Mouse (Mus musculus) Patski (cell line): ENCODE measurements around the gene Hsf2bp. TPM values are rescaled to one million over a fixed set of nuclear protein-coding genes. Genes with fewer than 3 reads are reported as not detected.
A peak's percentile ranks its signal among the peaks of the same experiment; 100 is the strongest.

Experiments used
- ATAC-seq: fragments of 100-300 bp; one replicate; pipeline ENCODE4 v1.8.0; 2021
- CTCF ChIA-PET: fragments of 350-600 bp; sonication (Branson Sonifier 250); formaldehyde crosslinking; loops from one replicate; lab custom pipeline; 2022; ENCODE audit warnings: inconsistent platforms; lab: Charles Lee
- POLR2A ChIA-PET: fragments of 350-600 bp; sonication (Branson Sonifier 250); formaldehyde crosslinking; loops from one replicate; lab custom pipeline; 2022; ENCODE audit warnings: antibody characterized with exemption, inconsistent platforms; lab: Charles Lee
- DNase-seq: peaks from one replicate; pipeline ENCODE4 v3.0.0-alpha.2; 2011; ENCODE audit warnings: low read depth, low spot score
- H3K27me3 ChIP-seq: fragments of 371-371 bp; one replicate; pipeline ENCODE4 v1.5.1; 2021
- CTCF ChIP-seq: fragments of 100-300 bp; IDR thresholded peaks from one replicate; pipeline ENCODE4 v1.5.1; 2021
- in situ Hi-C: fragments of 300-500 bp; cut with MboI; formaldehyde crosslinking; loops from 3 replicates; pipeline ENCODE4 v1.11.1; 2018; ENCODE audit warnings: low pct_unique_long_range_greater_than_20kb, mixed read lengths
- polyA plus RNA-seq: library from polyadenylated mRNA; unstranded; gene quantifications from one replicate; pipeline ENCODE4 v1.2.3, GENCODE M21; 2021

Gene Hsf2bp
- polyA plus RNA-seq, 1 experiment from 2014 or later, result 0.64 TPM

GRCm38 (mm10) chr17:31931499-31931898 is 104.7 kb downstream of the Hsf2bp start:
- in situ Hi-C loops, result loop anchor here (5.0 kb wide), 1 partner anchor 91 kb away; no protein-coding TSS in a partner anchor
- peak; percentile 94 for DNase-seq

GRCm38 (mm10) chr17:31929844-31930715 is 106.1 kb downstream of the Hsf2bp start:
- DNase-seq, result no peak
- no peak for ATAC-seq
- no peak for TF ChIP-seq CTCF
- CTCF ChIA-PET, result interaction anchor here (1.0 to 1.5 kb wide), 2 partner anchors 14 to 51 kb away, joined by 3 read pairs; no protein-coding TSS in a partner anchor
- POLR2A ChIA-PET, result interaction anchor here (1.0 kb wide), 1 partner anchor 10 kb away, joined by 3 read pairs; no protein-coding TSS in a partner anchor
- no peaks in the 10 kb centered on the region for H3K27me3 ChIP-seq
- in situ Hi-C loops, result loop anchor here (5.0 kb wide), 1 partner anchor 92 kb away; no protein-coding TSS in a partner anchor

More at GRCm38 (mm10) chr17:31931499-31931898, 104.7 kb downstream of the Hsf2bp start:
- TF ChIP-seq CTCF, result no peak
- H3K27me3 ChIP-seq, result no peaks in the 10 kb centered on the region
- CTCF ChIA-PET, result interaction anchor here (0.9 to 1.6 kb wide), 2 partner anchors 36 to 93 kb away, joined by 3 to 7 read pairs; no protein-coding TSS in a partner anchor
- peak; percentile 90 for ATAC-seq
- POLR2A ChIA-PET, result no interaction called here

GRCm38 (mm10) chr17:31929032-31929431 is 107.1 kb downstream of the Hsf2bp start:
- no peak for ATAC-seq
- DNase-seq, result no peak
- H3K27me3 ChIP-seq, result no peaks in the 10 kb centered on the region
- ChIA-PET POLR2A (no interaction called here), CTCF (interaction anchor here (1.0 to 1.5 kb wide), 2 partner anchors 15 to 52 kb away, joined by 3 read pairs; no protein-coding TSS in a partner anchor)
- in situ Hi-C loops, result no loop called here
- no peak for TF ChIP-seq CTCF

- POLR2A ChIA-PET, result no interaction called here
- H3K27me3 ChIP-seq, result no peaks in the 10 kb centered on the region
- in situ Hi-C loops, result no loop called here
- ATAC-seq (no peak), DNase-seq (no peak)
- TF ChIP-seq CTCF, result no peak
- CTCF ChIA-PET, result no interaction called here
These were observed 108.1 kb downstream of the Hsf2bp start for GRCm38 (mm10) chr17:31927895-31928626.

- TF ChIP-seq CTCF, result no peak
- no peaks in the 10 kb centered on the region for H3K27me3 ChIP-seq
- ATAC-seq (no peak), DNase-seq (no peak)
- CTCF ChIA-PET, result interaction anchor here (1.3 kb wide), 1 partner anchor 44 kb away, joined by 3 read pairs; no protein-coding TSS in a partner anchor
- POLR2A ChIA-PET, result no interaction called here
- in situ Hi-C loops, result loop anchor here (5.0 kb wide), 2 partner anchors 67 to 137 kb away; partner anchors contain the start of gene Sik1
These were observed 111.9 kb downstream of the Hsf2bp start for GRCm38 (mm10) chr17:31924229-31924628.

GRCm38 (mm10) chr17:31923310-31923970 is 112.7 kb downstream of the Hsf2bp start:
- ATAC-seq, result no peak
- CTCF ChIA-PET, result no interaction called here
- no peak for TF ChIP-seq CTCF
- POLR2A ChIA-PET, result interaction anchor here (0.6 kb wide), 1 partner anchor 16 kb away, joined by 3 read pairs; no protein-coding TSS in a partner anchor
- no peaks in the 10 kb centered on the region for H3K27me3 ChIP-seq
- DNase-seq, result no peak
- in situ Hi-C loops, result loop anchor here (5.0 kb wide), 2 partner anchors 66 to 136 kb away; partner anchors contain the start of gene Sik1

GRCm38 (mm10) chr17:31920589-31921190 is 115.5 kb downstream of the Hsf2bp start:
- H3K27me3 ChIP-seq, result no peaks in the 10 kb centered on the region
- ATAC-seq (peak; percentile 37), DNase-seq (no peak)
- TF ChIP-seq CTCF, result no peak
- in situ Hi-C loops, result loop anchor here (5.0 kb wide), 2 partner anchors 63 to 133 kb away; partner anchors contain the start of gene Sik1
- CTCF ChIA-PET, result interaction anchor here (0.6 to 1.4 kb wide), 3 partner anchors 32 to 62 kb away, joined by 3 read pairs; no protein-coding TSS in a partner anchor
- POLR2A ChIA-PET, result interaction anchor here (1.1 to 1.3 kb wide), 2 partner anchors 9 to 64 kb away, joined by 3 read pairs; no protein-coding TSS in a partner anchor

- no peak for DNase-seq
- ChIA-PET CTCF (interaction anchor here (1.4 kb wide), 1 partner anchor 64 kb away, joined by 3 read pairs; no protein-coding TSS in a partner anchor), POLR2A (no interaction called here)
- ATAC-seq, result peak; percentile 36
- in situ Hi-C loops, result no loop called here
- no peak for TF ChIP-seq CTCF
- H3K27me3 ChIP-seq, result no peaks in the 10 kb centered on the region
These were observed 116.5 kb downstream of the Hsf2bp start for GRCm38 (mm10) chr17:31919599-31919998.

GRCm38 (mm10) chr17:31918374-31918773 is 117.8 kb downstream of the Hsf2bp start:
- ChIA-PET CTCF (no interaction called here), POLR2A (no interaction called here)
- in situ Hi-C loops, result no loop called here
- ATAC-seq (no peak), DNase-seq (no peak)
- TF ChIP-seq CTCF, result no peak
- H3K27me3 ChIP-seq, result no peaks in the 10 kb centered on the region
